Mouse (Mus musculus) liver, embryonic 14.5 days (tissue): ENCODE data around the gene Msmo1.

ENCODE experiments used
- CTCF ChIP-seq: IDR thresholded peaks from 2 replicates; pipeline ENCODE4 v1.5.1; 2016; ENCODE audit warnings: antibody characterized with exemption, low read depth, control low read depth
- EP300 ChIP-seq: IDR thresholded peaks from 2 replicates; pipeline ENCODE4 v1.6.1; 2016; ENCODE audit warnings: antibody characterized with exemption, low read depth

- TF ChIP-seq CTCF (no peak), EP300 (no peak)
Observed at GRCm38 (mm10) chr8:64712499-64712898, 21.1 kb downstream of the Msmo1 start.
